In genomic region chr17:15830766-15831644, GRCm38 (mm10) we compare ENCODE assay signal across 7 mouse cellular contexts. TPM values are rescaled to one million over a fixed set of nuclear protein-coding genes. Genes with fewer than 3 reads are reported as not detected.
DNase-seq lines count a peak whose midpoint lies in the region; ATAC-seq and TF ChIP-seq lines count a peak whose summit lies in the region.

Rgmb (minus strand) TSS chr17:15831039.

- no peaks in the 10 kb centered on the region for H3K36me3 ChIP-seq in heart, embryonic 10.5 days
- no peaks in the 10 kb centered on the region for H3K36me3 ChIP-seq in kidney, embryonic 15.5 days
- H3K36me3 ChIP-seq in liver, embryonic 14.5 days (replicated peaks; ENCODE audit: control insufficient read depth, insufficient read depth, low read depth) = no peaks in the 10 kb centered on the region
- no peaks in the 10 kb centered on the region for H3K36me3 ChIP-seq in stomach, embryonic 15.5 days

- DNase-seq in CD4-positive, CD25-positive, alpha-beta regulatory T cell, adult 2 months (ENCODE audit: low read depth, low spot score) = peak; percentile 53
- DNase-seq in MN1 (ENCODE audit: low spot score) = peak; percentile 16
- peak; percentile 41 for DNase-seq in embryo, embryonic 11.5 days (ENCODE audit: low read depth, low spot score)
- no peak for DNase-seq in heart, embryonic 10.5 days (ENCODE audit: low spot score)
- no peak for DNase-seq in liver, embryonic 14.5 days (ENCODE audit: low read depth in 3 of 3, low spot score in 3 of 3)

- peak within 1 kb of the TSS; percentile 85 for H3K27ac ChIP-seq in heart, embryonic 10.5 days
- H3K27ac ChIP-seq in kidney, embryonic 15.5 days = peak within 1 kb of the TSS; percentile 88
- no peak within 1 kb of the TSS for H3K27ac ChIP-seq in liver, embryonic 14.5 days
- peak within 1 kb of the TSS; percentile 96 for H3K27ac ChIP-seq in stomach, embryonic 15.5 days

- no peak for TF ChIP-seq CTCF in liver, embryonic 14.5 days (IDR thresholded peaks at IDR 0.05; ENCODE audit: low read depth)

- 2% methylated on average over 55 of the region's 55 CpGs for WGBS in heart, embryonic 10.5 days
- under 1% methylated on average over 55 of the region's 55 CpGs for WGBS in kidney, embryonic 15.5 days
- 3% methylated on average over 55 of the region's 55 CpGs for WGBS in liver, embryonic 14.5 days (ENCODE audit: insufficient replicate concordance)
- WGBS in stomach, embryonic 15.5 days = under 1% methylated on average over 53 of the region's 55 CpGs

- H3K4me2 ChIP-seq in kidney, embryonic 15.5 days = peak within 1 kb of the TSS; percentile 95
- peak within 1 kb of the TSS; percentile 56 for H3K4me2 ChIP-seq in liver, embryonic 14.5 days (ENCODE audit: low read depth)
- H3K4me2 ChIP-seq in stomach, embryonic 15.5 days = peak within 1 kb of the TSS; percentile 92

- H3K27me3 ChIP-seq in heart, embryonic 10.5 days (ENCODE audit: insufficient read depth, poor library complexity, severe bottlenecking) = peaks cover 19% of the 10 kb centered on the region
- H3K27me3 ChIP-seq in kidney, embryonic 15.5 days = 0 out of 2 replicates have a peak, but pooled peaks cover 3% of the 10 kb centered on the region
- H3K27me3 ChIP-seq in liver, embryonic 14.5 days (ENCODE audit: control insufficient read depth, insufficient read depth, low read length) = peaks cover 58% of the 10 kb centered on the region
- H3K27me3 ChIP-seq in stomach, embryonic 15.5 days (replicated peaks) = no peaks in the 10 kb centered on the region

- peaks cover 17% of the 10 kb centered on the region for H3K4me1 ChIP-seq in heart, embryonic 10.5 days
- H3K4me1 ChIP-seq in kidney, embryonic 15.5 days = peaks cover 35% of the 10 kb centered on the region
- no peaks in the 10 kb centered on the region for H3K4me1 ChIP-seq in liver, embryonic 14.5 days (replicated peaks; ENCODE audit: control insufficient read depth in 2 of 2, insufficient read depth in 2 of 2, low read length in 1 of 2)
- H3K4me1 ChIP-seq in stomach, embryonic 15.5 days = no peaks in the 10 kb centered on the region; the same call in 1 of the 2 replicates

- H3K9me3 ChIP-seq in heart, embryonic 10.5 days = no peaks in the 10 kb centered on the region
- H3K9me3 ChIP-seq in kidney, embryonic 15.5 days (replicated peaks) = no peaks in the 10 kb centered on the region
- H3K9me3 ChIP-seq in liver, embryonic 14.5 days (ENCODE audit: control insufficient read depth, low read length) = no peaks in the 10 kb centered on the region
- no peaks in the 10 kb centered on the region for H3K9me3 ChIP-seq in stomach, embryonic 15.5 days

- peak within 1 kb of the TSS; percentile 71 for H3K4me3 ChIP-seq in heart, embryonic 10.5 days
- peak within 1 kb of the TSS; percentile 66 for H3K4me3 ChIP-seq in kidney, embryonic 15.5 days (replicated peaks)
- peak within 1 kb of the TSS; percentile 13 to 18; a peak in 3 of 4 replicates for H3K4me3 ChIP-seq in liver, embryonic 14.5 days (ENCODE audit: insufficient read depth in 1 of 2, low read depth in 2 of 2, low read length in 2 of 2)
- H3K4me3 ChIP-seq in stomach, embryonic 15.5 days (replicated peaks) = peak within 1 kb of the TSS; percentile 66

- peak within 1 kb of the TSS; percentile 64 for H3K9ac ChIP-seq in kidney, embryonic 15.5 days
- H3K9ac ChIP-seq in liver, embryonic 14.5 days (replicated peaks) = no peak within 1 kb of the TSS
- H3K9ac ChIP-seq in stomach, embryonic 15.5 days = peak within 1 kb of the TSS; percentile 65

- no peak for TF ChIP-seq EP300 in liver, embryonic 14.5 days (IDR thresholded peaks at IDR 0.05; ENCODE audit: low read depth)

- peak; percentile 28 for ATAC-seq in kidney, embryonic 15.5 days (replicated peaks; ENCODE audit: low FRiP score)
- ATAC-seq in liver, embryonic 14.5 days (ENCODE audit: insufficient read depth) = no peak
- ATAC-seq in stomach, embryonic 15.5 days (ENCODE audit: insufficient read depth, low FRiP score, low read depth) = peak; percentile 25

RNA-seq across cellular contexts. Expression of gene Rgmb, which starts in this region (rescaled TPM):
- polyA plus RNA-seq in heart, embryonic 10.5 days (2016; fragmentation: Nextera tagmentation; extraction: Ambion mirVana) = 7.1 and 10.7 TPM in 2 replicates
- polyA plus RNA-seq in kidney, embryonic 15.5 days (2015; fragmentation: Nextera tagmentation; extraction: Ambion mirVana) = 12.5 and 13.3 TPM in 2 replicates
- polyA plus RNA-seq in liver, embryonic 14.5 days (2012; rRNA removed) = 0.54 and 0.71 TPM in 2 replicates
- 0.47 and 0.74 TPM in 2 replicates for polyA plus RNA-seq in liver, embryonic 14.5 days (2014; fragmentation: Nextera tagmentation; extraction: Ambion mirVana)
- 49.6 and 53.1 TPM in 2 replicates for polyA plus RNA-seq in stomach, embryonic 15.5 days (2015; fragmentation: Nextera tagmentation; extraction: Ambion mirVana)

Comparison
In these comparisons a context has a peak if more than half of its experiments do, and no peak if none do; other contexts are left out.
1. DNase-seq: peak in CD4-positive, CD25-positive, alpha-beta regulatory T cell, adult 2 months (single experiment), MN1 (single experiment) and embryo, embryonic 11.5 days (single experiment); none in heart, embryonic 10.5 days (single experiment) and liver, embryonic 14.5 days (0 of 3).
2. H3K4me3 ChIP-seq: peak in every context shown above with its lines; median percentile 71 in heart, embryonic 10.5 days; 66 in kidney, embryonic 15.5 days; 66 in stomach, embryonic 15.5 days; 16 in liver, embryonic 14.5 days.
3. Peak in every context shown above with its lines, with median percentiles within 50 percentile points of each other: H3K4me2 ChIP-seq.